In the genomic region with DNA sequence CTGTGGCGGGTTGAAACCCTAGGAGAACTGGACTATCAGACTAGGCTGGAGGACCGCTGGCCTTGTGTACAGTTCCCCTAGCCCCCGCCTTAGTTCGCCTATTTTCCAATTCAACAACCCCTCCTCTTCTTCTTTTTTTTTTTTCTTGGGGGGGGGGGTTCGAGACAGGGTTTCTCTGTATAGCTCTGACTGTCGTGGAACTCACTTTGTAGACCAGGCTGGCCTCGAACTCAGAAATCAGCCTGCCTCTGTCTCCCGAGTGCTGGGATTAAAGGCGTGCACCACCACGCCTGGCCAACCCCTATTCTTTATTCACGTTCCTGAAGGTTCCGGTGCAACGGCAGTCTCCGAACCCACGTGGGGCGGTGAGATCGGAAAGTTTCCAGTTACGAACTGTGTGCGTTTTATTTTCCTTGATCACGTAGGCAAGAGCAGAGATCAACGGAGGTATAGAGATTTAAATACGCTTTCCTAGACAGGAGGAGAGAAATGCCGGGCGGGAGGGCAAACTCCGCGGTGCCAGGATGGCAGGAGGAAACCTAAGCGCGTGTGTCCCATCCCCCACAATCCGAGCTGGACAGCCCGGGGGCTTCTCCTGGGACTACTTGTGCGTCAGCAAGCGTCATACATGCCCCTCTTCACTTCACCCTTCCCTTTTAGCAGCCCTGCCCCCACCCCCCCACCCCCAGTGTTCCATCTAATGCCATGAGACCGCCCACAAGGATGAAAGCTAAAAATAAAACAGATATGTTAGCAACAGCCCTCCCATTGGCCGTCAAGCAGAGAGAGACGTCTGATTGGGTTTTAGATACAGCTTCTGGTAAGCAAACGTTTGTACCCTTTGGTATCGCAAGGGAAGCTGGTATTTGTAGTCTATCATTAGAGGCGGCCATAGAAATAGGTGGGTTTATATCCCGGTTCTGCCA, we compare ENCODE assay signal across 1 mouse cellular context.
TF ChIP-seq lines count a peak whose summit lies in the region.

No protein-coding gene starts in this region.

TF ChIP-seq in MEL, 35 proteins besides CTCF, POLR2A, EP300 and RAD21 (continued from another document):
- TF ChIP-seq NRF1 (IDR thresholded peaks at IDR 0.05; ENCODE audit: insufficient read depth, low read depth, low read length, poor library complexity, severe bottlenecking) (no peak), JUND (IDR thresholded peaks at IDR 0.05; ENCODE audit: low read depth, low read length) (no peak), NELFE (IDR thresholded peaks at IDR 0.05; ENCODE audit: low read depth, low read length) (peak; percentile 31; the same call in 1 of the 2 replicates), E2F4 (IDR thresholded peaks at IDR 0.05; ENCODE audit: borderline replicate concordance, low read depth, low read length) (no peak), SMC3 (IDR thresholded peaks at IDR 0.05; ENCODE audit: low read depth, low read length) (no peak), CHD2 (IDR thresholded peaks at IDR 0.05; ENCODE audit: low read length) (peak; percentile 36), MXI1 (IDR thresholded peaks at IDR 0.05; ENCODE audit: low read depth, low read length) (peak; percentile 96), ELF1 (IDR thresholded peaks at IDR 0.05; ENCODE audit: low read depth, low read length) (peak; percentile 34; the same call in 1 of the 2 replicates), POLR2AphosphoS5 (IDR thresholded peaks at IDR 0.05; ENCODE audit: borderline replicate concordance, low read depth, low read length) (no peak)
TF ChIP-seq in MEL: peak in this region for 19.
